Mouse (Mus musculus): ENCODE measurements around the gene Rbm15b. TPM values are rescaled to one million over a fixed set of nuclear protein-coding genes. Genes with fewer than 3 reads are reported as not detected.

Rbm15b gene
- polyA plus RNA-seq (2015; fragmentation: Nextera tagmentation; extraction: Ambion mirVana), result 1.5 and 1.6 TPM in 2 replicates

- Histone ChIP-seq H3K4me3 (ENCODE audit: low read depth, low read length) (peak within 1 kb of the TSS; percentile 93), H3K9ac (ENCODE audit: low read depth, low read length) (peak within 1 kb of the TSS; percentile 92), H3K27ac (ENCODE audit: low read length) (peak within 1 kb of the TSS; percentile 97), H3K4me2 (ENCODE audit: low read depth, low read length) (peak within 1 kb of the TSS; percentile 96), H3K27me3 (ENCODE audit: control insufficient read depth, insufficient read depth, low read depth, low read length) (no peaks in the 10 kb centered on the region), H3K4me1 (ENCODE audit: control insufficient read depth, low read depth, low read length) (peaks cover 63% of the 10 kb centered on the region), H3K9me3 (replicated peaks; ENCODE audit: control insufficient read depth, low read length) (no peaks in the 10 kb centered on the region), H3K36me3 (ENCODE audit: control insufficient read depth, insufficient read depth) (peaks cover 37% of the 10 kb centered on the region)
- WGBS (ENCODE audit: insufficient replicate concordance), result 2% methylated on average over 88 of the region's 101 CpGs
- ATAC-seq (ENCODE audit: low read depth), result peak; percentile 73
Measured at GRCm38 (mm10) chr9:106886828-106887702, at the start of gene Rbm15b. Gene Rbm15b (minus strand): TSS chr9:106887428.

GRCm38 (mm10) chr9:106934998-106935397 lies 47.8 kb upstream of the Rbm15b start:
- no peak overlapping the region for H3K27ac ChIP-seq (ENCODE audit: low read length)
- 77% methylated on average over 1 of the region's 1 CpGs for WGBS (ENCODE audit: insufficient replicate concordance)
- no peaks in the 10 kb centered on the region for H3K9me3 ChIP-seq (replicated peaks; ENCODE audit: control insufficient read depth, low read length)
- ATAC-seq (ENCODE audit: low read depth), result no peak
- no peaks in the 10 kb centered on the region for H3K27me3 ChIP-seq (ENCODE audit: control insufficient read depth, insufficient read depth, low read depth, low read length)
- no peaks in the 10 kb centered on the region for H3K4me1 ChIP-seq (ENCODE audit: control insufficient read depth, low read depth, low read length)
- no peak overlapping the region for H3K4me2 ChIP-seq (ENCODE audit: low read depth, low read length)
- no peaks in the 10 kb centered on the region for H3K36me3 ChIP-seq (ENCODE audit: control insufficient read depth, insufficient read depth)
- H3K9ac ChIP-seq (ENCODE audit: low read depth, low read length), result no peak overlapping the region
- no peak overlapping the region for H3K4me3 ChIP-seq (ENCODE audit: low read depth, low read length)

- no peak for ATAC-seq (ENCODE audit: low read depth)
- WGBS (ENCODE audit: insufficient replicate concordance), result 65% methylated on average over 6 of the region's 6 CpGs
Measured at GRCm38 (mm10) chr9:106914878-106915277, 27.6 kb upstream of the Rbm15b start.

GRCm38 (mm10) chr9:106913759-106914158 lies 26.5 kb upstream of the Rbm15b start:
- H3K4me3 ChIP-seq (ENCODE audit: low read depth, low read length), result no peak overlapping the region
- H3K9ac ChIP-seq (ENCODE audit: low read depth, low read length), result no peak overlapping the region
- no peak overlapping the region for H3K4me2 ChIP-seq (ENCODE audit: low read depth, low read length)
- H3K27ac ChIP-seq (ENCODE audit: low read length), result no peak overlapping the region
- H3K4me1 ChIP-seq (ENCODE audit: control insufficient read depth, low read depth, low read length), result no peaks in the 10 kb centered on the region; the same call in 1 of the 2 replicates
- ATAC-seq (ENCODE audit: low read depth), result no peak
- H3K36me3 ChIP-seq (ENCODE audit: control insufficient read depth, insufficient read depth), result no peaks in the 10 kb centered on the region
- no peaks in the 10 kb centered on the region for H3K9me3 ChIP-seq (replicated peaks; ENCODE audit: control insufficient read depth, low read length)
- H3K27me3 ChIP-seq (ENCODE audit: control insufficient read depth, insufficient read depth, low read depth, low read length), result no peaks in the 10 kb centered on the region
- 9% methylated on average over 1 of the region's 1 CpGs for WGBS (ENCODE audit: insufficient replicate concordance)

More at GRCm38 (mm10) chr9:106914878-106915277, 27.6 kb upstream of the Rbm15b start:
- Histone ChIP-seq H3K9ac (ENCODE audit: low read depth, low read length) (no peak overlapping the region), H3K4me3 (ENCODE audit: low read depth, low read length) (no peak overlapping the region), H3K36me3 (ENCODE audit: control insufficient read depth, insufficient read depth) (no peaks in the 10 kb centered on the region), H3K4me1 (ENCODE audit: control insufficient read depth, low read depth, low read length) (no peaks in the 10 kb centered on the region), H3K9me3 (replicated peaks; ENCODE audit: control insufficient read depth, low read length) (no peaks in the 10 kb centered on the region), H3K27me3 (ENCODE audit: control insufficient read depth, insufficient read depth, low read depth, low read length) (no peaks in the 10 kb centered on the region), H3K27ac (ENCODE audit: low read length) (no peak overlapping the region), H3K4me2 (ENCODE audit: low read depth, low read length) (no peak overlapping the region)

GRCm38 (mm10) chr9:106911624-106912023 lies 24.4 kb upstream of the Rbm15b start:
- no peak for ATAC-seq (ENCODE audit: low read depth)
- no peak overlapping the region for H3K27ac ChIP-seq (ENCODE audit: low read length)
- H3K4me3 ChIP-seq (ENCODE audit: low read depth, low read length), result no peak overlapping the region
- no peaks in the 10 kb centered on the region for H3K27me3 ChIP-seq (ENCODE audit: control insufficient read depth, insufficient read depth, low read depth, low read length)
- H3K9me3 ChIP-seq (replicated peaks; ENCODE audit: control insufficient read depth, low read length), result no peaks in the 10 kb centered on the region
- no peak overlapping the region for H3K4me2 ChIP-seq (ENCODE audit: low read depth, low read length)
- H3K36me3 ChIP-seq (ENCODE audit: control insufficient read depth, insufficient read depth), result no peaks in the 10 kb centered on the region
- no peaks in the 10 kb centered on the region; the same call in 1 of the 2 replicates for H3K4me1 ChIP-seq (ENCODE audit: control insufficient read depth, low read depth, low read length)
- no peak overlapping the region for H3K9ac ChIP-seq (ENCODE audit: low read depth, low read length)
- 67% methylated on average over 1 of the region's 1 CpGs for WGBS (ENCODE audit: insufficient replicate concordance)

- ATAC-seq (ENCODE audit: low read depth), result peak; percentile 77
- H3K4me1 ChIP-seq (ENCODE audit: control insufficient read depth, low read depth, low read length), result no peaks in the 10 kb centered on the region; the same call in 1 of the 2 replicates
- H3K4me3 ChIP-seq (ENCODE audit: low read depth, low read length), result no peak overlapping the region
- H3K36me3 ChIP-seq (ENCODE audit: control insufficient read depth, insufficient read depth), result no peaks in the 10 kb centered on the region
- H3K27me3 ChIP-seq (ENCODE audit: control insufficient read depth, insufficient read depth, low read depth, low read length), result no peaks in the 10 kb centered on the region
- no peaks in the 10 kb centered on the region for H3K9me3 ChIP-seq (replicated peaks; ENCODE audit: control insufficient read depth, low read length)
- WGBS (ENCODE audit: insufficient replicate concordance), result 20% methylated on average over 5 of the region's 5 CpGs
- no peak overlapping the region for H3K4me2 ChIP-seq (ENCODE audit: low read depth, low read length)
- H3K27ac ChIP-seq (ENCODE audit: low read length), result no peak overlapping the region
- no peak overlapping the region for H3K9ac ChIP-seq (ENCODE audit: low read depth, low read length)
Measured at GRCm38 (mm10) chr9:106908715-106909114, 21.5 kb upstream of the Rbm15b start.

GRCm38 (mm10) chr9:106908174-106908573 lies 20.9 kb upstream of the Rbm15b start:
- Histone ChIP-seq H3K36me3 (ENCODE audit: control insufficient read depth, insufficient read depth) (no peaks in the 10 kb centered on the region), H3K9ac (ENCODE audit: low read depth, low read length) (no peak overlapping the region), H3K4me2 (ENCODE audit: low read depth, low read length) (no peak overlapping the region), H3K27me3 (ENCODE audit: control insufficient read depth, insufficient read depth, low read depth, low read length) (no peaks in the 10 kb centered on the region), H3K4me1 (ENCODE audit: control insufficient read depth, low read depth, low read length) (no peaks in the 10 kb centered on the region; the same call in 1 of the 2 replicates), H3K9me3 (replicated peaks; ENCODE audit: control insufficient read depth, low read length) (no peaks in the 10 kb centered on the region), H3K4me3 (ENCODE audit: low read depth, low read length) (no peak overlapping the region), H3K27ac (ENCODE audit: low read length) (no peak overlapping the region)
- ATAC-seq (ENCODE audit: low read depth), result no peak
- 39% methylated on average over 3 of the region's 3 CpGs for WGBS (ENCODE audit: insufficient replicate concordance)

GRCm38 (mm10) chr9:106906597-106906996 lies 19.4 kb upstream of the Rbm15b start:
- Histone ChIP-seq H3K36me3 (ENCODE audit: control insufficient read depth, insufficient read depth) (no peaks in the 10 kb centered on the region), H3K9me3 (replicated peaks; ENCODE audit: control insufficient read depth, low read length) (no peaks in the 10 kb centered on the region), H3K27ac (ENCODE audit: low read length) (no peak overlapping the region), H3K27me3 (ENCODE audit: control insufficient read depth, insufficient read depth, low read depth, low read length) (no peaks in the 10 kb centered on the region), H3K4me3 (ENCODE audit: low read depth, low read length) (no peak overlapping the region), H3K4me2 (ENCODE audit: low read depth, low read length) (no peak overlapping the region), H3K9ac (ENCODE audit: low read depth, low read length) (no peak overlapping the region), H3K4me1 (ENCODE audit: control insufficient read depth, low read depth, low read length) (no peaks in the 10 kb centered on the region; the same call in 1 of the 2 replicates)
- 70% methylated on average over 8 of the region's 8 CpGs for WGBS (ENCODE audit: insufficient replicate concordance)
- no peak for ATAC-seq (ENCODE audit: low read depth)

GRCm38 (mm10) chr9:106903791-106904134 lies 16.5 kb upstream of the Rbm15b start:
- Histone ChIP-seq H3K27ac (ENCODE audit: low read length) (no peak overlapping the region), H3K4me1 (ENCODE audit: control insufficient read depth, low read depth, low read length) (no peaks in the 10 kb centered on the region), H3K4me3 (ENCODE audit: low read depth, low read length) (no peak overlapping the region), H3K36me3 (ENCODE audit: control insufficient read depth, insufficient read depth) (no peaks in the 10 kb centered on the region), H3K9ac (ENCODE audit: low read depth, low read length) (no peak overlapping the region), H3K9me3 (replicated peaks; ENCODE audit: control insufficient read depth, low read length) (no peaks in the 10 kb centered on the region), H3K4me2 (ENCODE audit: low read depth, low read length) (no peak overlapping the region), H3K27me3 (ENCODE audit: control insufficient read depth, insufficient read depth, low read depth, low read length) (no peaks in the 10 kb centered on the region)
- WGBS (ENCODE audit: insufficient replicate concordance), result 3% methylated on average over 1 of the region's 1 CpGs
- ATAC-seq (ENCODE audit: low read depth), result no peak
